Mouse (Mus musculus): ENCODE results near the gene Aptx.
A peak's percentile ranks its signal among the peaks of the same experiment; 100 is the strongest.

The Aptx gene

GRCm38 (mm10) chr4:40702797-40703709 lies at the start of gene Aptx:
Aptx (minus strand) TSS chr4:40703194.
- peak; percentile 94 to 96 for DNase-seq

GRCm38 (mm10) chr4:40735351-40735750 lies 32.4 kb upstream of the Aptx start:
- DNase-seq: no peak

- DNase-seq: no peak
These were observed 28.3 kb upstream of the Aptx start for GRCm38 (mm10) chr4:40731262-40731661.

- DNase-seq: no peak
These were observed 24.3 kb upstream of the Aptx start for GRCm38 (mm10) chr4:40727247-40727646.

GRCm38 (mm10) chr4:40725554-40725953 lies 22.6 kb upstream of the Aptx start:
- no peak for DNase-seq

- DNase-seq: no peak
These were observed 22.1 kb upstream of the Aptx start for GRCm38 (mm10) chr4:40725141-40725540.

GRCm38 (mm10) chr4:40722687-40723460 lies 19.9 kb upstream of the Aptx start:
- DNase-seq: peak; percentile 71 to 76

GRCm38 (mm10) chr4:40722011-40722666 lies 19.1 kb upstream of the Aptx start, which contains the start of gene Dnaja1:
Dnaja1 (plus strand) TSS chr4:40722150.
- DNase-seq: peak; percentile 95 to 99

- no peak for DNase-seq
These were observed 17.9 kb upstream of the Aptx start for GRCm38 (mm10) chr4:40720910-40721309.

- DNase-seq: no peak
These were observed 14.1 kb upstream of the Aptx start for GRCm38 (mm10) chr4:40717141-40717540.

GRCm38 (mm10) chr4:40703710-40704275 lies 799 bp upstream of the Aptx start:
- peak in 1 of 2 experiments; percentile 39 for DNase-seq

- no peak for DNase-seq
These were observed 1.2 kb downstream of the Aptx start for GRCm38 (mm10) chr4:40701796-40702195.

GRCm38 (mm10) chr4:40700216-40700615 lies 2.8 kb downstream of the Aptx start:
- no peak for DNase-seq

GRCm38 (mm10) chr4:40697059-40697458 lies 5.9 kb downstream of the Aptx start:
- DNase-seq: no peak

- no peak for DNase-seq
These were observed 11.9 kb downstream of the Aptx start for GRCm38 (mm10) chr4:40691100-40691499.

GRCm38 (mm10) chr4:40683306-40683705 lies 19.7 kb downstream of the Aptx start:
- no peak for DNase-seq

GRCm38 (mm10) chr4:40682359-40682758 lies 20.6 kb downstream of the Aptx start:
- no peak for DNase-seq

- DNase-seq: peak; percentile 64 to 68
These were observed 21.1 kb downstream of the Aptx start for GRCm38 (mm10) chr4:40681908-40682307.

- peak; percentile 35 to 46 for DNase-seq
These were observed 22.6 kb downstream of the Aptx start for GRCm38 (mm10) chr4:40680250-40680860.

- DNase-seq: no peak
These were observed 25.9 kb downstream of the Aptx start for GRCm38 (mm10) chr4:40677132-40677531.

- no peak for DNase-seq
These were observed 26.7 kb downstream of the Aptx start for GRCm38 (mm10) chr4:40676338-40676737.

- DNase-seq: no peak
These were observed 29.5 kb downstream of the Aptx start for GRCm38 (mm10) chr4:40673526-40673925.

All from cerebellum, adult 18-20 months (tissue).